Mouse (Mus musculus) myocyte (in vitro differentiated cells): ENCODE measurements at regions not wholly inside any gene's neighbourhood (a gene's known extent, or its start where the extent isn't known, plus 50 kb on each side); places are given as distances from the start of the nearest gene placed in this dataset.

Source experiments
- H3K27me3 ChIP-seq: one replicate; pipeline ENCODE4 v1.6.1; 2011; ENCODE audit not compliant: control insufficient read depth, insufficient read depth, insufficient read length
- H3K36me3 ChIP-seq: one replicate; pipeline ENCODE4 v1.6.1; 2011; ENCODE audit not compliant: control insufficient read depth, insufficient read depth
- H3K4me2 ChIP-seq: one replicate; pipeline ENCODE4 v1.6.1; 2011; ENCODE audit warnings: low read depth, control low read depth
- H3K4me3 ChIP-seq: one replicate; pipeline ENCODE4 v1.5.1; 2011; ENCODE audit warnings: mild to moderate bottlenecking, control low read depth, moderate library complexity
- H3K79me2 ChIP-seq: one replicate; pipeline ENCODE4 v1.6.1; 2011; ENCODE audit not compliant: control insufficient read depth, insufficient read depth
- H3ac ChIP-seq: one replicate; pipeline ENCODE4 v1.6.1; 2011; ENCODE audit not compliant: control insufficient read depth, insufficient read length
- E2F4 ChIP-seq: IDR thresholded peaks from one replicate; pipeline ENCODE4 v1.6.1; 2011; ENCODE audit warnings: mild to moderate bottlenecking, control low read depth, moderate library complexity; ENCODE audit not compliant: insufficient read depth
- MYOD1 ChIP-seq, 3 experiments: IDR thresholded peaks; one replicate each; pipeline ENCODE4 v1.6.1; 2011; ENCODE audit warnings: control low read depth in 2 of 3, low read depth in 2 of 3, mild to moderate bottlenecking in 2 of 3, moderate library complexity in 1 of 3; ENCODE audit not compliant: insufficient read length in 2 of 3, control insufficient read depth in 1 of 3
- MYOG ChIP-seq, 3 experiments: IDR thresholded peaks; one replicate each; pipeline ENCODE4 v1.6.1; 2011; ENCODE audit warnings: control low read depth in 2 of 3, low read depth in 2 of 3, mild to moderate bottlenecking in 2 of 3; ENCODE audit not compliant: insufficient read length in 2 of 3, control insufficient read depth in 1 of 3, insufficient read depth in 1 of 3
- POLR2A ChIP-seq: IDR thresholded peaks from one replicate; pipeline ENCODE4 v1.6.1; 2011; ENCODE audit warnings: low read depth, mild to moderate bottlenecking, control low read depth, moderate library complexity; ENCODE audit not compliant: insufficient read length
- POLR2AphosphoS2 ChIP-seq: IDR thresholded peaks from one replicate; pipeline ENCODE4 v1.6.1; 2011; ENCODE audit warnings: low read depth, control low read depth; ENCODE audit not compliant: insufficient read length
- REST ChIP-seq: IDR thresholded peaks from one replicate; pipeline ENCODE4 v1.6.1; 2011; ENCODE audit warnings: mild to moderate bottlenecking, control low read depth, moderate library complexity; ENCODE audit not compliant: insufficient read depth, insufficient read length

GRCm38 (mm10) chr16:76076231-76076630 is 54.1 kb upstream of the Samsn1 start:
- no peaks in the 10 kb centered on the region for H3K79me2 ChIP-seq
- no peak for TF ChIP-seq POLR2AphosphoS2
- TF ChIP-seq MYOD1 (IDR thresholded peaks at IDR 0.05; ENCODE audit: control insufficient read depth in 1 of 3, insufficient read length in 2 of 3, low read depth in 2 of 3) = no peak
- no peak for TF ChIP-seq POLR2A
- no peak for TF ChIP-seq E2F4
- TF ChIP-seq REST = no peak
- TF ChIP-seq MYOG (IDR thresholded peaks at IDR 0.05; ENCODE audit: control insufficient read depth in 1 of 3, insufficient read depth in 1 of 3, insufficient read length in 2 of 3, low read depth in 2 of 3) = no peak
- H3K27me3 ChIP-seq = no peaks in the 10 kb centered on the region
- H3ac ChIP-seq = no peak overlapping the region
- H3K36me3 ChIP-seq = no peaks in the 10 kb centered on the region
- no peak overlapping the region for H3K4me3 ChIP-seq
- H3K4me2 ChIP-seq = no peak overlapping the region
